Mouse (Mus musculus) brain, adult 2 months (tissue): Measurements from ENCODE around the gene Eef2kmt.

Source experiments
- DNase-seq: peaks from one replicate; pipeline ENCODE4 v3.0.0; 2011; ENCODE audit warnings: low read depth, low spot score

Eef2kmt gene

GRCm38 (mm10) chr16:5222140-5222539 lies 33.6 kb downstream of the Eef2kmt start, which contains the start of gene AU021092:
Gene AU021092, minus strand, starts transcription at chr16:5222299.
- no peak for DNase-seq

DNA sequence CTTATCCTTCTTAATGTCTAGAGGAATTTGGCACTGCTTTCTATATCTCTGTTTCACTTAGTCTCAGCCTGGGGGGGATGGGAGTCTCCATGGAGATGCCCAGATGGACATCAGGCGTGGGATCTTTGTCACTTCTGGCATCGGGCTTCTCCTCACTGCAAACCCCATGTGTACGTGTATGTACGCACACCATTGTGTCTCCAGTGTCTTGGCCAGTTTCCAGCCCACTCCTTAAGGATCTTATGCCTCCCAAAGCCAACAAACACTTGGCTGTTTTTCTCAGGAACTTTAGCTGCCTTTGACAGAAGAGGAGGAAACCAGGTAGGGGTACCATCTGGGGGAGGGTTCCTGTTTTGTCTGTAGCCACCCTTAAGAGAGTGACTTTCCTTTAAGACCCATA lies 34.4 kb downstream of the Eef2kmt start:
- no peak for DNase-seq

DNA sequence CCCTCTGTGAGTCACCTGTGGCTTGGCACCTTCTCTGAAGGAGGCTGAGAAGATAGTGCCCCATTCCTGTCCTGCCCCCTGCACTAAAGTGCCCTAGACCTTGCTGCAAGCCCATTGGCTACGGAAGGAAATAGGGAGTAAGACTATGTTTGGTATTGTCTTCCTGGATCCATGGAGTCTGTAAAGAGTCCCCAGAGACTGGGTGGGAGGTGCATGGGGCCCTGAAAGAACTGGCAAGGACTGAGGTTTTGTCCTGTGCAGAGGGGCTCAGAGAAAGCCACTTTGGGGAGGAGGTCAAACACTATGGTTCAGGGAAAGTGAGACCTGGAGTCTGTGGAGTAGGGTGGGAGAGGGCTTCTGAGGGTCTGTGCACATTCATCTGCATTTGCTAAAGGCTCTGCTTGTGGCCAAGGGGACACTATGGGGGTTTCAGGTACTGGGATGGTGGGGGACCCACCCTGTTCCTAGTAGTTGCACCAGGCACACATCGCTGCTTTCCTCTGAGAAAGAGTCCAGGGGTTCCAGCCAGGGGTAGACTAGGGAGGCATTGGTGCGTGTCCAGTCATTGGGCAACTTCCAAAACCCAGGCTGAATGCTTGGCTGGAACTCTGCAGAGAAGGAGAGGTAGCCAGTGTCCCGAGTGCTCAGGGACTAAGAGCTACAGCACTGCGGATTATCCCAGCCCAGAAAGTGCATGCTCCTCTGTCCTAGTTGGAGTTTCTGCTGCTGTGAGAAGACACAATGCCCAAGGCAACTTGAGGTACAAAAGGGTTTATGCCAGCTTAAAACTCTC lies 38.2 kb downstream of the Eef2kmt start:
- DNase-seq: no peak

DNA sequence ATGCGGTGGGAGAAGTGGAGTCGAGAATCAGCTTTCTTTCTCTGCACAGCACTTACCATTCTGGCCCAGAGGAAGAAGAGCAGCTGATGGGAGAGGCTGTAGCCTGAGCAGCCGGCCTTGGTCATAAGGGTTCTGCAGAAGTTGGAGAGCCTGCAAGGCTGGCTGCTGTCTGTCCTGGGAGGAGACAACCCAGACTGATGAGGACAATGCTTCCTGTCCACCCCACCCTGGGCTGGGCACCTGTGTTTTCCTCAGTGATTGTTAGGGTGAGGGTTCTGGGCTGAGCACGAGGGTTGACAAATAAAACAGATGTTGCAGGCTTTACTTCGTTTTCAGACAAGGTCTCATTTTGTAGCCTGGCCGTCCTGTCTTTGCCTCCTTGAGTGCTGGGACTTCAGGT lies 39.1 kb downstream of the Eef2kmt start:
- no peak for DNase-seq

GRCm38 (mm10) chr16:5214126-5214525 lies 41.7 kb downstream of the Eef2kmt start:
- peak; percentile 83 for DNase-seq

DNA sequence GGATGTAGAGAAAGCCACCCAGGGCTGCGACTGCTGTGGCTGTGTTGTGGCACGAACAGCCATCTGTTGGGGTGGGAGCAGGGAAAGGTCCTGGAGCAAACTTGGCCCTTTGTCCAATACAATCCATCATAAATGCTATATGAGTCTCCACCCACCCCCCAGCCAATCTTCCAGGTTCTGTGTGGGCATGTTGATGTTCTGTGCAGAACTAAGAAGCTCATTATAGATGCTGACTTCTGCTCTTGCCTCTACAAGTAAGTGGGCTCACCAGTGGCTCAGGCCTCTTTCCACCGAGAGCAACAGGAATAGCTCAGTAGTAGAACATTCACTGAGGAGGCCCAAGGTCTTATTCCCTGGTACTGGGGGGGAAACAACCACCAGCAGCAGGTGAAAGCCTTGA lies 43.6 kb downstream of the Eef2kmt start:
- DNase-seq: peak; percentile 73

- no peak for DNase-seq
Measured at GRCm38 (mm10) chr16:5210365-5210764, 45.4 kb downstream of the Eef2kmt start.

GRCm38 (mm10) chr16:5206051-5206450 lies 49.7 kb downstream of the Eef2kmt start:
- peak; percentile 64 for DNase-seq

DNA sequence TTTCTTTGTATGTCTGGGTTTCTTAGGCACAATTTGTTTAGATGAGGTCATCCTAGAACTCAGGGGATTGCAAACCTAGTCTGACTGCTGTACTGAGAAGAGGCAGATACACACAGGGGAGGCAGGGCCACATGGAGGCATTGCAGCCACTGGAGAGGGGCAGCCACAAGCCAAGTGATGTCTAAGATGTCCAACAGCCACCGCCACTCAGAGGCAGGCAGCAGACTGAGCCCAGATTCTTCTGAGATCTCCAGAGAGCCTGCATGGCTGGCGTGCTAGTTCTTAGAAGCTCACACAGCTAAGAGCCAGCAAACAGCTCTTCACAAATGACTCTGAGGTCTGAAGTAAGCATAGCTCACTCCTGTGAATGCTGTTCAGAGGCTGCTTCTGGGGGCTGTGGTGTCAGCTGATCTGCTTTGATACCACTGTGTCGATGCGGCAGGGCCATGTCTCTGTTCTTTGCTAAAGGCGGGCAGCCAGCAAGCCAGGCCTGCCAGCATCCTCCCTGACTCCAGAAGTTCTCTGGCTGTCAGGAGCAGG lies 50.3 kb downstream of the Eef2kmt start:
- no peak for DNase-seq

DNA sequence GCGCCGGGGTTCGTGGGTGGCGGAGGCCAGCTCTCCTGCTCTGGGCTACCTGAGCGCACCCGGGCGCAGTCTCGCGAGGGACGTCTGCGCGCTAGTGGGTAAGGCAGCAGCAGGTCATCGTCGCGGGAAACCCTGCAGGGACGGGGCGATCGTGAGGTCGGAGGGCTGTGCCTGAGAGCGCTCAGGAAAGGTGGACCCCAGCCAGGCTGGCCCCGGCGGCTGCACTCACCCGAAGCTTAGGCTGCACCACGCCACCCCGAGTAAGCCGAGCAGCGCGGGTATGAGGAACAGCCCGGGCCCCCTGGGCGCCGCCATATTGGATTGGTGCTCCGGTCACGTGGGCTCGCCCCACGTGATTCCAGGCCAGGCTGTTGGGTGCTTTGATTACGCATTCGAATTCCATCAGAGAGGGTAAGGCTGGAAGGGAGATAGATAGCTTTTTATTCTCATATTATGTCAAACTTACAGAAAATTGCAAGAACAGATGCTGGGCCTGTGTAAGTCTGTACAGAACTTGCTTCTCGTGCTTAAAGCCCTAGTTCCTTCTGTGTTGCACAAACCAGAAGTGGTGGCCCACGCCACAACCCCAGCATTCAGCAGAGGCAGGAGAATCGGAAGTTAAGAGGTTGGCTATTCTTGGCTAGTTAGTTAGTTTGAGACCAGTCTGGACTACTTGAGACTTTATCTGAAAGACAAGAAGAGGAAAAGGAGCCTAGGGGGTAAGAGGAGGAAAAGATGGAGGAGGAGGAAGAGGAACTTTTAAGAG lies 51.9 kb downstream of the Eef2kmt start, which contains the start of gene Nagpa:
Gene Nagpa (minus strand): TSS at position 345 of the 766 bp plus-strand sequence.
- DNase-seq: peak; percentile 90

DNA sequence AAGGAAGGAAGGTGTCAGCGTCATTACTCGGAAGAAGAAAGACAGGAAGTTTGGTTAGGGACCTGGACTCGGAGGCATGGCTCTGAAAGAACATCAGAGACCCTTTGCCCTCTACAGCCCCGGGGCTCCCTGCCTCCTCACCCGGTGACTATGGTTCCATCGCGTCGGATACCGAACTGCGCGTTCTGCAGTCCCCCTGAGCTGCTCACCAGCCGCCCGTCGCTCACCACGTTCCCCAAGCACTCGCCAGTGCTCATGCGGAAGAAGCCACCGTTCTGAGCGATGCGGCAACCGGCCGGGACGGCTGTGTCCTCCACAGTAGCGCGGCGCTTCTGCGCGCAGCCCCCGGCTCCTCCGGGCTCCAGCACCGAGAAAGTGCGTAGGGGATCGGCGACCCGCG lies 52.6 kb downstream of the Eef2kmt start:
- DNase-seq: peak; percentile 45

- DNase-seq: peak; percentile 78
Measured at GRCm38 (mm10) chr16:5202681-5203080, 53.1 kb downstream of the Eef2kmt start.

DNA sequence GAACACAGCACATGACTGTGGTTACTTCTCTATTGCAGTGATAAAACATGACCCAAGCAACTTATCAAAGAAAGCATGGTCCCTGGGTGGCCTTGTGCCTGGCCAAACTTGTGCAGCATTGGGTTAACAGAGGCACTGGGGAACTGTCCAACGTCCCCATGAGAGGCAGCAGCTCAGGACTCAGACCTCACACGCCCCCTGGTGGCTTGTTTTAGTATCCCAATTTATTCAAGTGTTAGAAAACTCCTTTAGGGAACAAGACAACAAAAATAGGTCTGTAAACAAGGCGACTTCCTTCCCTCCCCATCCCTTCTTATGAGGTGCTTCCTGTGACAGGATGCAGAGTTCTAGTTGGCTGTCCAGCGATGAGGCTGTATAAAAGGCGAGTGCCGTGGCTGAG lies 60.7 kb downstream of the Eef2kmt start:
- DNase-seq: peak; percentile 72
